Mouse (Mus musculus) MEL (cell line): Measurements from ENCODE around the gene Tmem255b. TPM values are rescaled to one million over a fixed set of nuclear protein-coding genes. Genes with fewer than 3 reads are reported as not detected.

Source experiments
- DNase-seq: peaks from one replicate; pipeline ENCODE4 v3.0.0; 2011; ENCODE audit warnings: low read depth, low spot score
- H3K27ac ChIP-seq: 2 replicates; pipeline ENCODE4 v1.5.1; 2012; ENCODE audit warnings: low read depth, mild to moderate bottlenecking, control low read depth, low read length, moderate library complexity; ENCODE audit not compliant: control insufficient read depth
- H3K27me3 ChIP-seq, 2 experiments: fragments of 150-350 bp in 1 of 2; sonication (generic) in 1 of 2; 2 replicates each; pipeline ENCODE4 v1.6.1; 2012; ENCODE audit warnings: low read length in 2 of 2, mild to moderate bottlenecking in 2 of 2, improper control_type of control experiment in 1 of 2, moderate library complexity in 1 of 2; ENCODE audit not compliant: insufficient read depth in 2 of 2, control insufficient read depth in 1 of 2
- H3K36me3 ChIP-seq, 2 experiments: 2 replicates each; pipeline ENCODE4 v1.6.1; 2012 to 2014; ENCODE audit warnings: low read length in 2 of 2, improper control_type of control experiment in 1 of 2, inconsistent platforms in 1 of 2, mild to moderate bottlenecking in 1 of 2; ENCODE audit not compliant: insufficient read depth in 2 of 2, control insufficient read depth in 1 of 2
- H3K4me1 ChIP-seq, 2 experiments: fragments of 150-350 bp in 1 of 2; sonication (generic) in 1 of 2; 2 replicates each; pipeline ENCODE4 v1.6.1; 2012; ENCODE audit warnings: low read length in 2 of 2, improper control_type of control experiment in 1 of 2, mild to moderate bottlenecking in 1 of 2; ENCODE audit not compliant: insufficient read depth in 2 of 2, control insufficient read depth in 1 of 2
- H3K4me3 ChIP-seq, 2 experiments: fragments of 150-350 bp in 1 of 2; sonication (generic) in 1 of 2; 2 replicates each; pipeline ENCODE4 v1.5.1; 2012; ENCODE audit warnings: low read depth in 2 of 2, low read length in 2 of 2, mild to moderate bottlenecking in 2 of 2, moderate library complexity in 2 of 2, control low read depth in 1 of 2, improper control_type of control experiment in 1 of 2; ENCODE audit not compliant: control insufficient read depth in 1 of 2, insufficient read depth in 1 of 2
- H3K79me2 ChIP-seq: 2 replicates; pipeline ENCODE4 v1.6.1; 2012; ENCODE audit warnings: mild to moderate bottlenecking, low read length, moderate library complexity; ENCODE audit not compliant: control insufficient read depth, poor library complexity, insufficient read depth
- H3K9ac ChIP-seq: 2 replicates; pipeline ENCODE4 v1.6.1; 2012; ENCODE audit warnings: low read depth, mild to moderate bottlenecking, control low read depth, low read length, moderate library complexity; ENCODE audit not compliant: control insufficient read depth, poor library complexity, severe bottlenecking
- H3K9me3 ChIP-seq: fragments of 150-350 bp; sonication (generic); replicated peaks from 2 replicates; pipeline ENCODE4 v1.6.1; 2012; ENCODE audit warnings: mild to moderate bottlenecking, low read length, improper control_type of control experiment, moderate library complexity; ENCODE audit not compliant: insufficient read depth
- BHLHE40 ChIP-seq: IDR thresholded peaks from 2 replicates; pipeline ENCODE4 v1.6.1; 2012; ENCODE audit warnings: low read depth, mild to moderate bottlenecking, inconsistent platforms, low read length, improper control_type of control experiment, borderline replicate concordance
- CHD1 ChIP-seq: IDR thresholded peaks from 2 replicates; pipeline ENCODE4 v1.6.1; 2012; ENCODE audit warnings: low read depth, mild to moderate bottlenecking, inconsistent platforms, low read length, improper control_type of control experiment
- CTCF ChIP-seq, 3 experiments: IDR thresholded peaks in 2 of 3; conservative IDR thresholded peaks in 1 of 3; 2 replicates each; pipeline ENCODE4 v1.5.1; 2011 to 2012; ENCODE audit warnings: low read length in 3 of 3, low read depth in 2 of 3, mild to moderate bottlenecking in 2 of 3, improper control_type of control experiment in 1 of 3, inconsistent platforms in 1 of 3, mixed read lengths in 1 of 3, moderate library complexity in 1 of 3; ENCODE audit not compliant: control insufficient read depth in 1 of 3, insufficient read depth in 1 of 3, poor library complexity in 1 of 3, severe bottlenecking in 1 of 3
- GATA1 ChIP-seq: IDR thresholded peaks from 2 replicates; pipeline ENCODE4 v1.6.1; 2011; ENCODE audit warnings: low read depth, low read length, improper control_type of control experiment
- MXI1 ChIP-seq: IDR thresholded peaks from 2 replicates; pipeline ENCODE4 v1.6.1; 2011; ENCODE audit warnings: mild to moderate bottlenecking, low read depth, low read length, improper control_type of control experiment
- NRF1 ChIP-seq: IDR thresholded peaks from 2 replicates; pipeline ENCODE4 v1.6.1; 2014; ENCODE audit warnings: low read depth, mild to moderate bottlenecking, inconsistent platforms, low read length, improper control_type of control experiment, moderate library complexity; ENCODE audit not compliant: poor library complexity, insufficient read depth, severe bottlenecking
- POLR2A ChIP-seq, 2 experiments: IDR thresholded peaks; 2 replicates each; pipeline ENCODE4 v1.6.1; 2011 to 2012; ENCODE audit warnings: low read length in 2 of 2, mild to moderate bottlenecking in 2 of 2, control low read depth in 1 of 2, improper control_type of control experiment in 1 of 2, low read depth in 1 of 2, moderate library complexity in 1 of 2; ENCODE audit not compliant: control insufficient read depth in 1 of 2, insufficient read depth in 1 of 2, poor library complexity in 1 of 2
- POLR2AphosphoS5 ChIP-seq: IDR thresholded peaks from 2 replicates; pipeline ENCODE4 v1.6.1; 2012; ENCODE audit warnings: low read depth, borderline replicate concordance, mild to moderate bottlenecking, inconsistent platforms, low read length, moderate library complexity, mixed read lengths
- RAD21 ChIP-seq: IDR thresholded peaks from 2 replicates; pipeline ENCODE4 v1.6.1; 2011; ENCODE audit warnings: mild to moderate bottlenecking, low read depth, low read length, improper control_type of control experiment
- SMC3 ChIP-seq: IDR thresholded peaks from 2 replicates; pipeline ENCODE4 v1.6.1; 2011; ENCODE audit warnings: low read depth, low read length, improper control_type of control experiment
- USF1 ChIP-seq: IDR thresholded peaks from 2 replicates; pipeline ENCODE4 v1.6.1; 2014; ENCODE audit warnings: low read depth, mild to moderate bottlenecking, inconsistent platforms, low read length, improper control_type of control experiment, moderate library complexity
- ZC3H11A ChIP-seq: IDR thresholded peaks from 2 replicates; pipeline ENCODE4 v1.6.1; 2012; ENCODE audit warnings: low read depth, mild to moderate bottlenecking, inconsistent platforms, low read length, improper control_type of control experiment
- polyA plus RNA-seq, 2 experiments: library from polyadenylated mRNA; stranded (reverse) in 1 of 2; unstranded in 1 of 2; fragments of >175 nt in 1 of 2; fragments of >200 nt in 1 of 2; gene quantifications; 2 replicates each; pipeline versions ENCODE4 v1.2.1 to v1.2.4; 2012; ENCODE audit warnings: low replicate concordance in 2 of 2, low read depth in 1 of 2; ENCODE audit not compliant: insufficient read length in 2 of 2, insufficient read depth in 1 of 2, missing spikeins in 1 of 2
- total RNA-seq: library from RNA; depleted of rRNA; stranded (reverse); fragments of 300-350 nt; gene quantifications from 2 replicates; pipeline ENCODE4 v1.2.3, GENCODE M21; 2012

Tmem255b gene
- total and polyA plus RNA-seq, 3 experiments, result not detected

DNA sequence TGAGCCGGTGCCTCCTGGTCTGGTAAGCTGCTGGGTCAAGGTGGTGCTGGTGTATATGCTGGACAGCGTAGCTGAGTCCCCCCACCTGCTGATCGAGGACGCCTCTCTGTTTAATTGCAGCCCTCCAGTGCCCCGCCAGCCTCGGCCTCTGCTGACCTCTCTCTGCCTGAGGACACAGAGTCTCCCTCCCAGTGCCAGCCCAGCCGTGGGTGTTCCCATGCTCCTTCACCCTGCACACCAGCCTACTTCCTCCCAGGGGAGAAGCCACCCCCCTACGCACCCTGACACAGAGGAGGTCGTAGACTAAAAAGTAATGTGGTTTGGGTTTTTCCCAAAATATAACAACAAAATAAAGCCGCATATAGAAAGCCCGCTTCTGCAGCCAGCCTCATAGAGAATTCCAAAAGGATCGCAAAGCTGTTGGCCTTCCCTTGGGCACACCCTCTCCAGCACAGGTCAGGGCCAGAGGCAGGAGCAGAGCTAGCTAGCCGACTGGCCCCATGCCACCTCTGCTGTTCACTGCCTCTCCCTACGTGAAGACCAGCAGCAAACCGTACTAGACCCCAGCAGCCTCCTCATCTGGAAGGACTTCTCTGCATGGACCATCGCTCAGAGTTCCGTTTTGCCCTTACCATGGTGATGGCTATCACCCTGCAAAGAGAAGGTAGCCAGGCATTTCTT, 26.2 kb downstream of the Tmem255b start (continued):
- TF ChIP-seq ZC3H11A, result no peak

GRCm38 (mm10) chr8:13461843-13462242, 26.9 kb downstream of the Tmem255b start:
- H3K27ac ChIP-seq, result no peak overlapping the region
- no peak overlapping the region for H3K4me3 ChIP-seq
- TF ChIP-seq CTCF (IDR thresholded peaks at IDR 0.05 in 2 of 3, conservative IDR thresholded peaks at IDR 0.05 in 1 of 3; ENCODE audit: control insufficient read depth in 1 of 3, insufficient read depth in 1 of 3, low read depth in 2 of 3, low read length in 3 of 3, poor library complexity in 1 of 3, severe bottlenecking in 1 of 3) (peak; percentile 83 to 97 (median 86)), SMC3 (peak; percentile 74), RAD21 (peak; percentile 44), GATA1 (no peak), ZC3H11A (0 out of 2 replicates have a peak, but pooled peaks have one; percentile 23), NRF1 (no peak)
- H3K9me3 ChIP-seq, result no peaks in the 10 kb centered on the region
- no peak overlapping the region for H3K9ac ChIP-seq
- H3K79me2 ChIP-seq, result no peaks in the 10 kb centered on the region
- H3K27me3 ChIP-seq, result peaks cover 2% of the 10 kb centered on the region in 2 experiments; a peak in 3 of 4 replicates
- DNase-seq, result peak; percentile 65
- H3K36me3 ChIP-seq, result no peaks in the 10 kb centered on the region
- H3K4me1 ChIP-seq, result no peaks in the 10 kb centered on the region

- Histone ChIP-seq H3K27me3 (peaks cover 2% of the 10 kb centered on the region in 2 experiments; a peak in 3 of 4 replicates), H3K79me2 (no peaks in the 10 kb centered on the region), H3K9me3 (no peaks in the 10 kb centered on the region), H3K27ac (no peak overlapping the region), H3K4me1 (no peaks in the 10 kb centered on the region), H3K36me3 (no peaks in the 10 kb centered on the region), H3K4me3 (no peak overlapping the region), H3K9ac (no peak overlapping the region)
- no peak for TF ChIP-seq CHD1
- no peak for TF ChIP-seq POLR2AphosphoS5
- no peak for TF ChIP-seq POLR2A (IDR thresholded peaks at IDR 0.05; ENCODE audit: control insufficient read depth in 1 of 2, insufficient read depth in 1 of 2, low read depth in 1 of 2, low read length in 2 of 2, poor library complexity in 1 of 2)
- no peak for DNase-seq
These were observed 27.4 kb downstream of the Tmem255b start for GRCm38 (mm10) chr8:13462392-13462791.

GRCm38 (mm10) chr8:13465324-13465723, 30.3 kb downstream of the Tmem255b start:
- H3K27me3 ChIP-seq, result peaks cover 2% of the 10 kb centered on the region in 2 experiments; a peak in 3 of 4 replicates
- no peak overlapping the region for H3K9ac ChIP-seq
- no peaks in the 10 kb centered on the region for H3K36me3 ChIP-seq
- no peaks in the 10 kb centered on the region for H3K9me3 ChIP-seq
- no peak overlapping the region for H3K27ac ChIP-seq
- H3K79me2 ChIP-seq, result no peaks in the 10 kb centered on the region
- no peak for DNase-seq
- TF ChIP-seq BHLHE40 (no peak), USF1 (peak; percentile 53; the same call in 1 of the 2 replicates), MXI1 (no peak)
- no peak overlapping the region for H3K4me3 ChIP-seq
- H3K4me1 ChIP-seq, result no peaks in the 10 kb centered on the region
